Mouse (Mus musculus) heart, postnatal 0 days (tissue): ENCODE measurements around the gene Hspb11.

Experiments used
- CTCF ChIP-seq: IDR thresholded peaks from 2 replicates; pipeline ENCODE4 v1.5.1; 2016; ENCODE audit warnings: antibody characterized with exemption, control low read depth, low read depth
- EP300 ChIP-seq: IDR thresholded peaks from 2 replicates; pipeline ENCODE4 v1.6.1; 2016; ENCODE audit warnings: antibody characterized with exemption, low read depth

DNA sequence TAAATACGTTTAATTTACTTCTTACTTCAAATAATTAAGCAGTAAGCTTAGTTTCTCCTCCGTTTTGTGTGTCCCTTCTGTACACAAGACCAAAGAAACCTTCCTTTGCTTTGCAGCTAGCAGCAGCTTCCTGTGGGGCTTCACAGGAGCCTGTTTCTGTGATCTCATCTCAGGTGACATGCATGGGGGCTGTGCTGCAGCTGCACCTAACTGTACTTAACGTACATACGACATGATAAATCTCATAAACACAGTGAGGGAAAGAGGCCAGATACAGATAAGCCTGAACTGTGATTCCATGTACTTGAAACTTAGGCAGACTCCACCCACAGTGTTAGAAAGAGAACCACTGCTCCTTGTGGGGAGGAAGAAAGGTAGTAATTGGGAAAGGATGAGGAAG lies 6.6 kb downstream of the Hspb11 start:
- TF ChIP-seq EP300 (no peak), CTCF (no peak)
